Mouse (Mus musculus) regulatory T cell (primary cell): ENCODE results near the gene Hipk2.

ENCODE experiments used
- in situ Hi-C: fragments of 300-600 bp; cut with MboI, MseI; formaldehyde crosslinking; loops from one replicate; pipeline ENCODE4 v1.15.1; 2025; ENCODE audit warnings: high pct_unique_total_duplicates

Gene Hipk2

GRCm38 (mm10) chr6:38796388-38796787 is 79.6 kb downstream of the Hipk2 start:
- in situ Hi-C loops: loop anchor here (10.0 kb wide), 1 partner anchor 78 kb away; the partner anchor contains the start of genes Hipk2 and Tbxas1

- in situ Hi-C loops: loop anchor here (10.0 kb wide), 1 partner anchor 80 kb away; the partner anchor contains the start of genes Hipk2 and Tbxas1
Measured at GRCm38 (mm10) chr6:38795096-38795816, 80.7 kb downstream of the Hipk2 start.

- in situ Hi-C loops: loop anchor here (10.0 kb wide), 1 partner anchor 82 kb away; the partner anchor contains the start of genes Hipk2 and Tbxas1
Measured at GRCm38 (mm10) chr6:38792966-38793365, 83.0 kb downstream of the Hipk2 start.

GRCm38 (mm10) chr6:38789221-38789810 is 86.6 kb downstream of the Hipk2 start:
- in situ Hi-C loops: no loop called here

- in situ Hi-C loops: no loop called here
Measured at GRCm38 (mm10) chr6:38787811-38788509, 88.0 kb downstream of the Hipk2 start.

GRCm38 (mm10) chr6:38787134-38787533 is 88.8 kb downstream of the Hipk2 start:
- in situ Hi-C loops: no loop called here

GRCm38 (mm10) chr6:38785747-38786146 is 90.2 kb downstream of the Hipk2 start:
- in situ Hi-C loops: no loop called here

- in situ Hi-C loops: no loop called here
Measured at GRCm38 (mm10) chr6:38779411-38779810, 96.6 kb downstream of the Hipk2 start.

- in situ Hi-C loops: no loop called here
Measured at GRCm38 (mm10) chr6:38778887-38779286, 97.1 kb downstream of the Hipk2 start.

GRCm38 (mm10) chr6:38776000-38776584 is 99.9 kb downstream of the Hipk2 start:
- in situ Hi-C loops: no loop called here

GRCm38 (mm10) chr6:38772836-38773518 is 103.0 kb downstream of the Hipk2 start:
- in situ Hi-C loops: no loop called here

GRCm38 (mm10) chr6:38771061-38771667 is 104.8 kb downstream of the Hipk2 start:
- in situ Hi-C loops: no loop called here

- in situ Hi-C loops: no loop called here
Measured at GRCm38 (mm10) chr6:38769627-38770026, 106.3 kb downstream of the Hipk2 start.

GRCm38 (mm10) chr6:38762588-38763265 is 113.2 kb downstream of the Hipk2 start:
- in situ Hi-C loops: no loop called here

- in situ Hi-C loops: no loop called here
Measured at GRCm38 (mm10) chr6:38762006-38762405, 114.0 kb downstream of the Hipk2 start.

- in situ Hi-C loops: no loop called here
Measured at GRCm38 (mm10) chr6:38760911-38761706, 114.9 kb downstream of the Hipk2 start.

- in situ Hi-C loops: no loop called here
Measured at GRCm38 (mm10) chr6:38759922-38760620, 115.9 kb downstream of the Hipk2 start.

GRCm38 (mm10) chr6:38759186-38759585 is 116.8 kb downstream of the Hipk2 start:
- in situ Hi-C loops: no loop called here

GRCm38 (mm10) chr6:38757597-38757996 is 118.4 kb downstream of the Hipk2 start:
- in situ Hi-C loops: no loop called here
